Mouse (Mus musculus) kidney, adult 18-20 months (tissue): ENCODE results near the gene Eif3j1.
"Not testable (repeated sequence)": the region's sequence is repeated elsewhere in the genome, so short reads cannot be mapped to it uniquely, and the experiment has no call there.

ENCODE experiments used
- DNase-seq: peaks from one replicate; pipeline ENCODE4 v3.0.0; 2021

Eif3j1 gene

GRCm38 (mm10) chr2:122027862-122028755 is at the start of gene Eif3j1:
Eif3j1 (plus strand) TSS chr2:122028546.
- peak; percentile 90 for DNase-seq

- DNase-seq: no peak
These were observed 32.6 kb upstream of the Eif3j1 start for GRCm38 (mm10) chr2:121995738-121996137.

- DNase-seq: no peak
These were observed 19.5 kb upstream of the Eif3j1 start for GRCm38 (mm10) chr2:122008832-122009231.

GRCm38 (mm10) chr2:122011441-122011840 is 16.9 kb upstream of the Eif3j1 start:
- DNase-seq: no peak

GRCm38 (mm10) chr2:122018705-122019104 is 9.6 kb upstream of the Eif3j1 start:
- no peak for DNase-seq

GRCm38 (mm10) chr2:122022284-122022683 is 6.1 kb upstream of the Eif3j1 start:
- no peak for DNase-seq

- DNase-seq: not testable (repeated sequence)
These were observed 1.3 kb upstream of the Eif3j1 start for GRCm38 (mm10) chr2:122027091-122027490.

GRCm38 (mm10) chr2:122028756-122029700 is 682 bp downstream of the Eif3j1 start:
- no peak for DNase-seq

GRCm38 (mm10) chr2:122031970-122032369 is 3.6 kb downstream of the Eif3j1 start:
- DNase-seq: no peak

GRCm38 (mm10) chr2:122036064-122036463 is 7.7 kb downstream of the Eif3j1 start:
- DNase-seq: no peak

- DNase-seq: no peak
These were observed 15.6 kb downstream of the Eif3j1 start for GRCm38 (mm10) chr2:122043926-122044325.

- no peak for DNase-seq
These were observed 31.2 kb downstream of the Eif3j1 start for GRCm38 (mm10) chr2:122059365-122060115.

- no peak for DNase-seq
These were observed 37.0 kb downstream of the Eif3j1 start for GRCm38 (mm10) chr2:122065200-122065969.

GRCm38 (mm10) chr2:122066241-122066640 is 37.9 kb downstream of the Eif3j1 start:
- DNase-seq: no peak

- no peak for DNase-seq
These were observed 41.0 kb downstream of the Eif3j1 start for GRCm38 (mm10) chr2:122069144-122069912.

GRCm38 (mm10) chr2:122069922-122070321 is 41.6 kb downstream of the Eif3j1 start:
- DNase-seq: peak; percentile 56

GRCm38 (mm10) chr2:122081728-122082456 is 53.5 kb downstream of the Eif3j1 start:
- no peak for DNase-seq

GRCm38 (mm10) chr2:122086446-122086845 is 58.1 kb downstream of the Eif3j1 start:
- no peak for DNase-seq

- no peak for DNase-seq
These were observed 65.5 kb downstream of the Eif3j1 start for GRCm38 (mm10) chr2:122093844-122094243.

- not testable (repeated sequence) for DNase-seq
These were observed 69.3 kb downstream of the Eif3j1 start for GRCm38 (mm10) chr2:122097686-122098085.
